Mouse (Mus musculus): ENCODE results near the gene Trp53inp2. TPM values are rescaled to one million over a fixed set of nuclear protein-coding genes. Genes with fewer than 3 reads are reported as not detected.

Trp53inp2 gene
- total RNA-seq, 2 experiments from 2014 or later: 574 to 575 TPM

DNA sequence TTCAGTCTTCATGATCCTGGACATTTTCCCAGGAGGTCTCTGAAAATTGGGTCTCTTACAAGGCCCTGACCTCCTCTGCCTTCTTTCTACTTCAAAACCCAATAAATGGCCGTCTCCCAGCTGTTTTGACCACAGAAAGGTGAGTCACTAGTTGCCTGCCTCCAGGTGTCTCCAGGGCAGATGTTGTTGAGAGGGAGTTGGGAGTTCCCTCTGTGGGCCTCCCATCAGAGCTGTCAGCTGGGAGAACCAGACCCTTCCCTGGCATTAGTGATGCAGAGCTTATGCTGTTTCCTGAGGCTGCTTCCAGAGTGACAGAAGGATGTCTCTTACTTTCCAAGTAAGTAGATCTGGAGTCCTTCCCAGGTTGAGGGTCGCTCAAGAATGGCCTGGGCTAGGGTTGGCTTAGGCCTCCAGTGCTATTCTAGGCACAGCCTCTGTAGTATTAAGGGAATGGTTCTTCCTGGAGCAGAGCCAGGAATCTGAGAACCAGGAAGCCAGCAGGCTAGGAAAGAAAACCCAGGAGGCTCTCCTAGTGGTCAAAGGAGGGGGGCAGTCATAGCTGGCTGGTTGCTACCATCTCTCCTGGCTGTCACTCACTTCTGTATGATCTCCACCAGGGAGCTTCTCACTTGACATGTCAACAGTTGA is 2.1 kb downstream of the Trp53inp2 start:
- DNase-seq: peak; percentile 84 to 85
- intact Hi-C loops (cut with DNase I): loop anchor here (5.0 to 10.0 kb wide), 2 partner anchors 106 to 298 kb away; partner anchors contain the start of gene Map1lc3a

DNA sequence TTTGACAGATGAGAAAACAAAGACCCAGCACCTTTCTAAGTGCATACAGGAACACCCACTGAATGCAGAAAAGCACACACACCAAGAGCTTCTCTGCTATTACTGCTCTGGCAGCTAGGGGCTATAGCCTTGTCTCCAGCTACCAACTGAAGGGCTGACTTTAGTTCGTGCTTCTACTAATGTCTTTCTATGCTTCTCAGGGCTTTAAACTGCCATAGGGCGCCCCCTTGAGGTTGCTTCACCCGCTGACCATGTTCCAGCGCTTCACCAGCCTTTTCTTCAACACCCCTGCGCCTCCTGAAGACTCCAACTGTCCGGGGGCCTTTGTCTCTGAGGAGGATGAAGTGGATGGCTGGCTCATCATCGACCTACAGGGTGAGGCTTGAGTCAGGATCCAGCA is 4.2 kb downstream of the Trp53inp2 start:
- intact Hi-C loops (cut with DNase I): loop anchor here (2.0 to 10.0 kb wide), 2 partner anchors 150 to 300 kb away; no protein-coding TSS in a partner anchor
- peak; percentile 83 to 89 for DNase-seq

DNA sequence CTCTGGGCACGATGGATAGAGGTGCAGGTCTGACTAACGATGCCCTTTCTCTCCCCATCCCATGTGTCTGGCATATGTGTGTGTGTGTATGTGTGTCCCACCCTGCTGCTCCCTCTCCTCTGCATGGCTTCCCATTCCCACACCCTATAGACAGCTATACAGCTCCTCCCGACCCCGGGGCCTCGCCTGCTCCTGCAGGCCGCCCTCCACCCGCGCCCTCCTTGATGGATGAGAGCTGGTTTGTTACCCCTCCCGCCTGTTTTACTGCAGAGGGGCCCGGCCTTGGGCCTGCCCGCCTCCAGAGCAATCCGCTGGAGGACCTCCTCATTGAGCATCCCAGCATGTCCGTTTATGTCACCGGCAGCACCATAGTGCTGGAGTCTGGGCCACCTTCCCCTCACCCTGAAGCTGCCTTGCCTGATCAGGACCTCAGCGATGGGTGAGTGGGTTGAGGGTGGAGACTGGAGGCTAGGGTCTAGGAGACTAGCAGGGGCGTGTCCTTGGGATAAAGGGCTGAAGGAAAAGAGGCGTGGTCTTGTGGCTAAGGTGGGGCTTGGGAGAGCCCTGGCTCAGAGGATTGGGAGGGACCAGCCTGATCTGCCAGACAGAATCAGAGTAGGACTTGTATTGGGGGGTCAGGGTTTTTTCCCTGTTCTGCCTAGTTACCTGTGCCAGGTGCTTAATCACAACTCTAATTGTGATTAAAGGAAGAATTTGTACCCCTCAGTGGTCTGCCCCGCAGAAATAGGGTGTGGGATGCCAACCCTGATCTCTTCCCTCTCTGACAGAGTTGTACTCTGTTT is 5.1 kb downstream of the Trp53inp2 start:
- DNase-seq: peak in 1 of 2 experiments; percentile 14
- intact Hi-C loops (cut with DNase I): loop anchor here (2.0 to 10.0 kb wide), 2 partner anchors 151 to 301 kb away; no protein-coding TSS in a partner anchor

DNA sequence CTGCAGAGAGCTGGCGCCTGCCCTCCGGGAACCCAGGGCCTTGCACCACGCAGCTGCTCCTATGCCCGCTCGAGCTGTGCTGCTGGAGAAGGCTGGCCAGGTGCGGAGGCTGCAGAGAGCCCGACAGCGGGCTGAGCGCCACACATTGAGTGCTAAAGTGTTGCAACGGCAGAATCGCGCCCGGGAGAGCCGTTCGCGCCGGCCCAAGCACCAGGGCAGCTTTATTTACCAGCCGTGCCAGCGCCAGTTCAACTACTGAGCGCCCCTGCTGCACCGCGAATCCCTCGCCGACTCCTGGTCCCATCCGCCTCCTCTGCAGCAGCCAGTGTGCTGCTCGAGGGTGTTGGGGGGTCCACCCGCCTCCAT is 5.7 kb downstream of the Trp53inp2 start:
- DNase-seq: peak in 1 of 2 experiments; percentile 18
- intact Hi-C loops (cut with DNase I): loop anchor here (10.0 kb wide), 1 partner anchor 302 kb away; no protein-coding TSS in a partner anchor

DNA sequence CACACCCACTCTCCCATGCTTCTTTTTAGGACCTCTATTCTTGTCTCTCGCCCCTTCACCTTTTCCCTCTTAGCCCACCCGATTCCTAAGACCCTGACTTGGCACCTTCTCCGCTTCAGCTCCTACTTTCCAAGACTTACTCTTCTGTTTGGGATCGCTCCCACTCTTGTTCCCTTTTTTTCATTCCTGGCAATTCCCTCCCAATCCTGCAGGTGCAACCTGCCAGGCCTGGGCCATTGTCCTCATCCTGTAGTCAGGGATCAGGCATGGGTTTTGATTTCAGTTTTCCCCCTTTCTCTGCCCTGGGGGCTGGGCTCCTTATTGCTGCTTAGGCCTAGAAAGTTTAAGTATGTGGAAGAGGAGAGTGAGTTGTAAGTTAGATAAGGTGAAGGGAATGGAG is 6.2 kb downstream of the Trp53inp2 start:
- DNase-seq: no peak
- intact Hi-C loops (cut with DNase I): loop anchor here (10.0 kb wide), 1 partner anchor 302 kb away; no protein-coding TSS in a partner anchor

DNA sequence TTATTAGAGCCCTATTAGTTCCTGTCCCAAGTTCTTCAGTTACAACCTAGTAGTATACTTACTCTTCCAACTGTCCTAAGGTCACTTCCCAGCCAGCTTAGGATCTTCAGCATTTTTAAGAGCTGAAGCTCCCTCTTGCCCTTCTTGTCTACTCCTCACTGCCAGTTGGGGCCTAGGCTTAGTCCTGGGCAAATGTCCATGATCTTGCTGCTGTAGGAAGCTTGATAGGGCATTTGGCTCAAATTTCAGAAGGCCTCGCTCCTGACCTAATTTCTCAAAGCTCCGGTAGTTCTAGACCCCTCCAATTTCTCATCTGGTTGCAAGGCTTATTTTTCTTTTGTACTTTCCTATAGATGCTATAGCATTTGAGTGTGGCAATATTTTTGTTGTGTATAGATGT is 7.7 kb downstream of the Trp53inp2 start:
- intact Hi-C loops (cut with DNase I): loop anchor here (10.0 kb wide), 1 partner anchor 304 kb away; no protein-coding TSS in a partner anchor
- DNase-seq: peak in 1 of 2 experiments; percentile 50

DNA sequence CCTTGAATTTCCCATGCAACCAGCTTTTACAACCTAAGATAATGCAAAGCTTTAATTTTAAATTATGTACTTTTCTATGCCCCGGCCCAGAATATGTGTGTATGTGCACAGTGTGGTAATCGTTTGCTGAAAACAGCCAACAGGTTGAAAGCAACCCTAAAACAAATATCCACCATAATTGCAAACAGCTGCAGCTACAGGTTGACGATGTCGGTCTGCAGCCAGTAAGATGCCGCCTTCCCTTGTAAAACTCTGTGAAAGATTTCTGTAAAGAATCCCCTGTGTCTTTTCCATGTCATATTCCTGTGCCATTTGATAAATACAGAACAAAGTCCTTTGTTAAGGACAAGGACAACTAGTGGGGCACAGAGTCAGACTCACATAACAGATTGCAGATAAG is 13.7 kb downstream of the Trp53inp2 start:
- DNase-seq: no peak
- intact Hi-C loops (cut with DNase I): no loop called here

DNA sequence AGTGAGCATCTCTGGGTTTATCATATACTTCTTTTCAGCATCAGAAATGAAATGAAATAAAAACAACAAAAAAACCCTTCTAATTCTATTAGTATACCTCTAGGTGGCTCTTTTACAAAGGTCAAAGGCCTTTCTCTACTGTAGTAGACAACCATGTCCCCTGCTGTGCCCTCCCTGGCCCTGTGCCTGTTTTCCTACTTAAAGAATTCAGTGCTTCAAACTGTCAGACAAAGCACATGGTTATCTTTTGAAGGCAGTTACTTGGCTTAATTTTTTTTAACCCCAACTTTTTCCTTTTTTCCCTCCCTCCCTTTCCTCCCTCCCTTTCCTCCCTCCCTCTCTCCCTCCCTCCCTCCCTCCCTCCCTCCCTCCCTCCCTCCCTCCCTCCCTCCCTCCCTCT is 19.4 kb downstream of the Trp53inp2 start:
- DNase-seq: peak; percentile 41 to 43
- intact Hi-C loops (cut with DNase I): no loop called here

DNA sequence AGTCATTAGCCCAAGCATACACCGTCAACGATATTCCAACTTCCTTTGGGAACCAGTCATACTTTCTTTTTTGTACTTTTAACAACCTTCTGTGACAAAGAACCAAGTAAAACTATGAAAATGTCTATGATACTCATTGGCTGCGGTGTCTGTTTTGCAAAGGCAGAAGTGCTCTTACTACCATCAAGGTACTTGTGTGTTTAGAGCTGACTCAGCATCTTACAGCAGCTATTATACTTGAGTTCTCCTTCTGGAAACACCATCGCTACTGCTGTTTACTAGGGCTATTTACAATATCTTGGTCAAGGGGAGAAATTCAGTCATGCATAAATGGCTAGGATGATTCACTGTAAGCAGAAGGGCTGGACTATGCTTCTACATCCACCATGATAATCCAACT is 21.1 kb downstream of the Trp53inp2 start:
- DNase-seq: no peak
- intact Hi-C loops (cut with DNase I): no loop called here

DNA sequence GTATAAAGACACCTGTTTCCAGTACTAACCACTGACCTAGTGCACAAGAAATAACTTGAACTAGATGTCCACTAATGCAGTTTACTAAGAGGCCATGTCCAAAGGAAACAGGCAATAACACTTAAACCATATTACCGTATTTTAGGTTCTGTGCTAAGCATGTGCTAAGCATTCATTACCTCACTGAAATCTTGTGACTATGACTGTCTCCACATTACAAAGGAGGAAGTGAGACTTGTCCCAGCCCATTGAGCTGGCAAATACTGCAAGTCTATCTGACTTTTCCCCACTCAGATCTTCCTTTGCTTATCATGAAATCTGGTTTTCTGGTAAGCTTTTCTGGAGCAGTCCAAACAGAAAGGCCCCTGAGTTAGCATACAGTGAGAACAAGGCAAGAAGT is 23.8 kb downstream of the Trp53inp2 start:
- intact Hi-C loops (cut with DNase I): no loop called here
- DNase-seq: no peak

DNA sequence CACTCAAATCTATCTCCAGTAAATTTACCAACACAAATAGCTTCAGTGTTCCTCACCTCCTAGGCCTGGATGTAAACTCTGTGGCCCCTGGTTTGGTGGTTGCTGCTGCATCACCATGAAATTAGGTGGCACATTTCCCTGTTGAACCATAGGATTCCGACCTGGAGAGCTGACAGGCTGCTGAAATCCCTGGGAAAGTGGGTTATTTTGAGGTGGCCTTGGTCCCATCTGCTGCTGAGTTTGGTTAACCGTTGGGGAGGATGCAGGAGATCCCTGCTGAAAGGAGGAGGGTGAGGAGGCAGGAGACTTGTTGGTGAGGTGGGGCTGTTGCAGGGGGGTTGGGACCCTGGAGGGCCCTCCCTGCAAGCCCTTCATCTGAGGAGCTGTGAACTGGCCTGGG is 40.1 kb downstream of the Trp53inp2 start:
- no peak for DNase-seq
- intact Hi-C loops (cut with DNase I): no loop called here

DNA sequence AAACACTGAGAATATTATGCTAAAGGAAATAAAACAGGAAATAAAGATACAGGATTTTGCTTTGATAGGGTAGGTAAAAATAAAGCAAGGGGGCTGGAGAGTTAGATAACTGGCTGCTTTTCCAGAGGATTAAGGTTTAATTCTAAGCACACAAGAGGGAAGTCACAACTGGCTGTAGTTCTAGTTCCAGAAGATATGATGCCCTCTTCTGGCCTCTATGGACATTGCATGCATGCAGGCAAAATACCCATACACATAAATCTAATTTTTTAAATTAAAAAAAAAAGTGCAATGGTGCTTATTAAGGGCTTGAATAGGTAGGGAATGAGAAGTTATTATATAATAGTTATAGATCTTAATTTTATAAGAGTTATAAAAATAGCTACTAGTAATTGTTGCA is 55.6 kb downstream of the Trp53inp2 start:
- peak in 1 of 2 experiments; percentile 18 for DNase-seq
- intact Hi-C loops (cut with DNase I): no loop called here

Small RNAs within 50 kb of the gene (microRNA-seq; reads per million reads assigned to microRNA genes)
- 0 reads per million in 2 experiments for gene Mir695

Other genes starting within 250 kb of the Trp53inp2 start
- gene Itch, start 247.6 kb upstream of the Trp53inp2 start, total RNA-seq (2021): 10 to 100 TPM; 35.4 to 39.4 TPM
- gene Dynlrb1, start 144.5 kb upstream of the Trp53inp2 start, total RNA-seq (2021): 100 to 1,000 TPM; 201 to 224 TPM
- gene Map1lc3a, start 104.8 kb upstream of the Trp53inp2 start, total RNA-seq (2021): 100 to 1,000 TPM; 594 to 650 TPM
- 10 to 100 TPM; 36.1 to 38.3 TPM for gene Pigu, start 23.6 kb upstream of the Trp53inp2 start, total RNA-seq (2021)
- 10 to 100 TPM; 40.5 to 40.7 TPM for gene Ncoa6, start 92.8 kb downstream of the Trp53inp2 start, total RNA-seq (2021)
- gene Acss2, start 136.9 kb downstream of the Trp53inp2 start, total RNA-seq (2021): 10 to 100 TPM; 26.8 to 27.8 TPM
- 1 to 10 TPM in 1 of 2 experiments, under 1 TPM in 1; 0.98 to 1.8 TPM for gene Ggt7, start 137.2 kb downstream of the Trp53inp2 start, total RNA-seq (2021)
- gene Gss, start 211.8 kb downstream of the Trp53inp2 start, total RNA-seq (2021): 10 to 100 TPM; 14.1 to 17.7 TPM
- 10 to 100 TPM; 47.8 to 56.4 TPM for gene Myh7b, start 230.2 kb downstream of the Trp53inp2 start, total RNA-seq (2021)